Mouse (Mus musculus): ENCODE data around the gene Rab15. TPM values are rescaled to one million over a fixed set of nuclear protein-coding genes. Genes with fewer than 3 reads are reported as not detected.
A peak's percentile ranks its signal among the peaks of the same experiment; 100 is the strongest.
"Not testable (repeated sequence)": the region's sequence is repeated elsewhere in the genome, so short reads cannot be mapped to it uniquely, and the experiment has no call there.

The Rab15 gene
- polyA plus RNA-seq (2012; rRNA removed): 20.5 and 21.9 TPM in 2 replicates

- DNase-seq (ENCODE audit: low read depth, low spot score): no peak
- WGBS: 8% methylated on average over 17 of the region's 17 CpGs
Observed at GRCm38 (mm10) chr12:76822651-76823041, at the start of gene Rab15. TSS of gene Rab15 (minus strand) at chr12:76822908.

- no peak for DNase-seq (ENCODE audit: low read depth, low spot score)
- WGBS: 92% methylated on average over 7 of the region's 7 CpGs
Observed at GRCm38 (mm10) chr12:76869561-76869960, 46.9 kb upstream of the Rab15 start.

GRCm38 (mm10) chr12:76868463-76869198, 45.9 kb upstream of the Rab15 start:
- DNase-seq (ENCODE audit: low read depth, low spot score): no peak
- WGBS: 75% methylated on average over 14 of the region's 14 CpGs

- DNase-seq (ENCODE audit: low read depth, low spot score): no peak
- WGBS: 66% methylated on average over 10 of the region's 10 CpGs
Observed at GRCm38 (mm10) chr12:76867586-76868280, 45.0 kb upstream of the Rab15 start.

- 90% methylated on average over 13 of the region's 13 CpGs for WGBS
Observed at GRCm38 (mm10) chr12:76865266-76865665, 42.6 kb upstream of the Rab15 start.

GRCm38 (mm10) chr12:76863651-76864050, 40.9 kb upstream of the Rab15 start:
- 78% methylated on average over 11 of the region's 11 CpGs for WGBS
- DNase-seq (ENCODE audit: low read depth, low spot score): no peak

More at GRCm38 (mm10) chr12:76865266-76865665, 42.6 kb upstream of the Rab15 start:
- no peak for DNase-seq (ENCODE audit: low read depth, low spot score)

GRCm38 (mm10) chr12:76858788-76859187, 36.1 kb upstream of the Rab15 start:
- not testable (repeated sequence) for DNase-seq (ENCODE audit: low read depth, low spot score)
- WGBS: 65% methylated on average over 6 of the region's 6 CpGs

- no peak for DNase-seq (ENCODE audit: low read depth, low spot score)
- 94% methylated on average over 10 of the region's 10 CpGs for WGBS
Observed at GRCm38 (mm10) chr12:76857087-76857486, 34.4 kb upstream of the Rab15 start.

GRCm38 (mm10) chr12:76853378-76854142, 30.9 kb upstream of the Rab15 start:
- no peak for DNase-seq (ENCODE audit: low read depth, low spot score)
- WGBS: 93% methylated on average over 1 of the region's 1 CpGs

GRCm38 (mm10) chr12:76852419-76852818, 29.7 kb upstream of the Rab15 start:
- 92% methylated on average over 2 of the region's 2 CpGs for WGBS
- DNase-seq (ENCODE audit: low read depth, low spot score): no peak

- no peak for DNase-seq (ENCODE audit: low read depth, low spot score)
- WGBS: 92% methylated on average over 15 of the region's 15 CpGs
Observed at GRCm38 (mm10) chr12:76844346-76845061, 21.8 kb upstream of the Rab15 start.

- 83% methylated on average over 6 of the region's 6 CpGs for WGBS
- DNase-seq (ENCODE audit: low read depth, low spot score): no peak
Observed at GRCm38 (mm10) chr12:76840081-76840480, 17.4 kb upstream of the Rab15 start.

GRCm38 (mm10) chr12:76839298-76839697, 16.6 kb upstream of the Rab15 start:
- DNase-seq (ENCODE audit: low read depth, low spot score): no peak
- WGBS: 90% methylated on average over 4 of the region's 4 CpGs

GRCm38 (mm10) chr12:76837844-76838650, 15.3 kb upstream of the Rab15 start:
- no peak for DNase-seq (ENCODE audit: low read depth, low spot score)
- 9% methylated on average over 21 of the region's 21 CpGs for WGBS

GRCm38 (mm10) chr12:76837101-76837843, 14.6 kb upstream of the Rab15 start:
- WGBS: under 1% methylated on average over 43 of the region's 43 CpGs
- peak; percentile 89 for DNase-seq (ENCODE audit: low read depth, low spot score)

GRCm38 (mm10) chr12:76832704-76833103, 10.0 kb upstream of the Rab15 start:
- no peak for DNase-seq (ENCODE audit: low read depth, low spot score)
- 4% methylated on average over 3 of the region's 3 CpGs for WGBS

GRCm38 (mm10) chr12:76825283-76825682, 2.6 kb upstream of the Rab15 start:
- DNase-seq (ENCODE audit: low read depth, low spot score): no peak
- WGBS: 85% methylated on average over 4 of the region's 4 CpGs

- DNase-seq (ENCODE audit: low read depth, low spot score): no peak
- 1% methylated on average over 60 of the region's 66 CpGs for WGBS
Observed at GRCm38 (mm10) chr12:76822002-76822650, 582 bp downstream of the Rab15 start.
